Mouse (Mus musculus): ENCODE results near the gene Mgea5. TPM values are rescaled to one million over a fixed set of nuclear protein-coding genes. Genes with fewer than 3 reads are reported as not detected.

Gene Mgea5
- polyA plus RNA-seq, 1 experiment, result 27.1 TPM

- TF ChIP-seq MYOD1 (IDR thresholded peaks at IDR 0.05; ENCODE audit: control insufficient read depth in 1 of 3, insufficient read length in 2 of 3, low read depth in 2 of 3), result no peak
- no peak for TF ChIP-seq POLR2AphosphoS2 (IDR thresholded peaks at IDR 0.05; ENCODE audit: insufficient read length, low read depth)
- no peak for TF ChIP-seq SRF (IDR thresholded peaks at IDR 0.05; ENCODE audit: control insufficient read depth, insufficient read length, low read depth)
- no peak for TF ChIP-seq POLR2A (IDR thresholded peaks at IDR 0.05; ENCODE audit: insufficient read length, low read depth)
- TF ChIP-seq MYOG (IDR thresholded peaks at IDR 0.05; ENCODE audit: control insufficient read depth in 1 of 3, insufficient read depth in 1 of 3, insufficient read length in 2 of 3, low read depth in 2 of 3), result no peak
- no peak for TF ChIP-seq USF1 (IDR thresholded peaks at IDR 0.05; ENCODE audit: low read depth)
- Histone ChIP-seq H3ac (ENCODE audit: control insufficient read depth, insufficient read length) (no peak overlapping the region), H3K4me3 (no peak overlapping the region), H3K36me3 (ENCODE audit: control insufficient read depth, insufficient read depth) (no peaks in the 10 kb centered on the region), H3K79me2 (ENCODE audit: control insufficient read depth, insufficient read depth) (no peaks in the 10 kb centered on the region), H3K27me3 (ENCODE audit: control insufficient read depth, insufficient read depth, insufficient read length) (no peaks in the 10 kb centered on the region), H3K4me2 (ENCODE audit: low read depth) (no peak overlapping the region)
These were observed 11.1 kb upstream of the Mgea5 start for GRCm38 (mm10) chr19:45794718-45795117.

GRCm38 (mm10) chr19:45792404-45792803 is 8.8 kb upstream of the Mgea5 start:
- Histone ChIP-seq H3K79me2 (ENCODE audit: control insufficient read depth, insufficient read depth) (no peaks in the 10 kb centered on the region), H3K4me2 (ENCODE audit: low read depth) (no peak overlapping the region), H3ac (ENCODE audit: control insufficient read depth, insufficient read length) (no peak overlapping the region), H3K4me3 (no peak overlapping the region), H3K36me3 (ENCODE audit: control insufficient read depth, insufficient read depth) (no peaks in the 10 kb centered on the region), H3K27me3 (ENCODE audit: control insufficient read depth, insufficient read depth, insufficient read length) (no peaks in the 10 kb centered on the region)
- no peak for TF ChIP-seq E2F4 (IDR thresholded peaks at IDR 0.05; ENCODE audit: insufficient read depth)

- no peaks in the 10 kb centered on the region for H3K27me3 ChIP-seq (ENCODE audit: control insufficient read depth, insufficient read depth, insufficient read length)
- H3K4me3 ChIP-seq, result no peak overlapping the region
- H3K79me2 ChIP-seq (ENCODE audit: control insufficient read depth, insufficient read depth), result no peaks in the 10 kb centered on the region
- H3K4me2 ChIP-seq (ENCODE audit: low read depth), result no peak overlapping the region
- no peaks in the 10 kb centered on the region for H3K36me3 ChIP-seq (ENCODE audit: control insufficient read depth, insufficient read depth)
- no peak overlapping the region for H3ac ChIP-seq (ENCODE audit: control insufficient read depth, insufficient read length)
- no peak for TF ChIP-seq POLR2AphosphoS2 (IDR thresholded peaks at IDR 0.05; ENCODE audit: insufficient read length, low read depth)
- no peak for TF ChIP-seq CEBPB (IDR thresholded peaks at IDR 0.05; ENCODE audit: insufficient read depth, poor library complexity, severe bottlenecking)
These were observed 6.5 kb upstream of the Mgea5 start for GRCm38 (mm10) chr19:45789888-45790874.

GRCm38 (mm10) chr19:45789365-45789764 is 5.7 kb upstream of the Mgea5 start:
- TF ChIP-seq TCF3 (IDR thresholded peaks at IDR 0.05; ENCODE audit: insufficient read length, low read depth), result no peak
- no peak overlapping the region for H3K4me2 ChIP-seq (ENCODE audit: low read depth)
- no peaks in the 10 kb centered on the region for H3K27me3 ChIP-seq (ENCODE audit: control insufficient read depth, insufficient read depth, insufficient read length)
- no peak overlapping the region for H3K4me3 ChIP-seq
- H3ac ChIP-seq (ENCODE audit: control insufficient read depth, insufficient read length), result no peak overlapping the region
- no peaks in the 10 kb centered on the region for H3K36me3 ChIP-seq (ENCODE audit: control insufficient read depth, insufficient read depth)
- no peaks in the 10 kb centered on the region for H3K79me2 ChIP-seq (ENCODE audit: control insufficient read depth, insufficient read depth)

- no peaks in the 10 kb centered on the region for H3K79me2 ChIP-seq (ENCODE audit: control insufficient read depth, insufficient read depth)
- TF ChIP-seq MYOD1 (IDR thresholded peaks at IDR 0.05; ENCODE audit: control insufficient read depth in 1 of 3, insufficient read length in 2 of 3, low read depth in 2 of 3), result no peak
- TF ChIP-seq E2F4 (IDR thresholded peaks at IDR 0.05; ENCODE audit: insufficient read depth), result no peak
- TF ChIP-seq POLR2AphosphoS2 (IDR thresholded peaks at IDR 0.05; ENCODE audit: insufficient read length, low read depth), result no peak
- no peak for TF ChIP-seq USF1 (IDR thresholded peaks at IDR 0.05; ENCODE audit: low read depth)
- TF ChIP-seq POLR2A (IDR thresholded peaks at IDR 0.05; ENCODE audit: insufficient read length, low read depth), result no peak
- no peak for TF ChIP-seq CEBPB (IDR thresholded peaks at IDR 0.05; ENCODE audit: insufficient read depth, poor library complexity, severe bottlenecking)
- no peak for TF ChIP-seq TCF3 (IDR thresholded peaks at IDR 0.05; ENCODE audit: insufficient read length, low read depth)
- no peak for TF ChIP-seq MAX (IDR thresholded peaks at IDR 0.05; ENCODE audit: low read depth)
- no peak for TF ChIP-seq REST (IDR thresholded peaks at IDR 0.05; ENCODE audit: insufficient read depth, insufficient read length)
- no peak for TF ChIP-seq SRF (IDR thresholded peaks at IDR 0.05; ENCODE audit: control insufficient read depth, insufficient read length, low read depth)
- TF ChIP-seq TCF12 (IDR thresholded peaks at IDR 0.05; ENCODE audit: insufficient read depth, poor library complexity, severe bottlenecking), result no peak
- no peak for TF ChIP-seq MYOG (IDR thresholded peaks at IDR 0.05; ENCODE audit: control insufficient read depth in 1 of 3, insufficient read depth in 1 of 3, insufficient read length in 2 of 3, low read depth in 2 of 3)
- no peak overlapping the region for H3ac ChIP-seq (ENCODE audit: control insufficient read depth, insufficient read length)
- no peak overlapping the region for H3K4me2 ChIP-seq (ENCODE audit: low read depth)
- no peak overlapping the region for H3K4me3 ChIP-seq
- no peaks in the 10 kb centered on the region for H3K27me3 ChIP-seq (ENCODE audit: control insufficient read depth, insufficient read depth, insufficient read length)
- no peaks in the 10 kb centered on the region for H3K36me3 ChIP-seq (ENCODE audit: control insufficient read depth, insufficient read depth)
These were observed 4.7 kb upstream of the Mgea5 start for GRCm38 (mm10) chr19:45788337-45788736.

- Histone ChIP-seq H3ac (ENCODE audit: control insufficient read depth, insufficient read length) (no peak overlapping the region), H3K36me3 (ENCODE audit: control insufficient read depth, insufficient read depth) (no peaks in the 10 kb centered on the region), H3K4me3 (no peak overlapping the region), H3K4me2 (ENCODE audit: low read depth) (no peak overlapping the region), H3K79me2 (ENCODE audit: control insufficient read depth, insufficient read depth) (peaks cover 5% of the 10 kb centered on the region), H3K27me3 (ENCODE audit: control insufficient read depth, insufficient read depth, insufficient read length) (no peaks in the 10 kb centered on the region)
- TF ChIP-seq TCF12 (IDR thresholded peaks at IDR 0.05; ENCODE audit: insufficient read depth, poor library complexity, severe bottlenecking) (no peak), CEBPB (IDR thresholded peaks at IDR 0.05; ENCODE audit: insufficient read depth, poor library complexity, severe bottlenecking) (no peak), POLR2AphosphoS2 (IDR thresholded peaks at IDR 0.05; ENCODE audit: insufficient read length, low read depth) (no peak), MYOG (IDR thresholded peaks at IDR 0.05; ENCODE audit: control insufficient read depth in 1 of 3, insufficient read depth in 1 of 3, insufficient read length in 2 of 3, low read depth in 2 of 3) (no peak), TCF3 (IDR thresholded peaks at IDR 0.05; ENCODE audit: insufficient read length, low read depth) (no peak), E2F4 (IDR thresholded peaks at IDR 0.05; ENCODE audit: insufficient read depth) (no peak), SRF (IDR thresholded peaks at IDR 0.05; ENCODE audit: control insufficient read depth, insufficient read length, low read depth) (no peak), REST (IDR thresholded peaks at IDR 0.05; ENCODE audit: insufficient read depth, insufficient read length) (no peak), USF1 (IDR thresholded peaks at IDR 0.05; ENCODE audit: low read depth) (no peak), MYOD1 (IDR thresholded peaks at IDR 0.05; ENCODE audit: control insufficient read depth in 1 of 3, insufficient read length in 2 of 3, low read depth in 2 of 3) (no peak), POLR2A (IDR thresholded peaks at IDR 0.05; ENCODE audit: insufficient read length, low read depth) (no peak), MAX (IDR thresholded peaks at IDR 0.05; ENCODE audit: low read depth) (no peak)
These were observed 3.8 kb upstream of the Mgea5 start for GRCm38 (mm10) chr19:45787450-45787849.
